Mouse (Mus musculus): ENCODE measurements around the gene Tspo.

Gene Tspo

DNA sequence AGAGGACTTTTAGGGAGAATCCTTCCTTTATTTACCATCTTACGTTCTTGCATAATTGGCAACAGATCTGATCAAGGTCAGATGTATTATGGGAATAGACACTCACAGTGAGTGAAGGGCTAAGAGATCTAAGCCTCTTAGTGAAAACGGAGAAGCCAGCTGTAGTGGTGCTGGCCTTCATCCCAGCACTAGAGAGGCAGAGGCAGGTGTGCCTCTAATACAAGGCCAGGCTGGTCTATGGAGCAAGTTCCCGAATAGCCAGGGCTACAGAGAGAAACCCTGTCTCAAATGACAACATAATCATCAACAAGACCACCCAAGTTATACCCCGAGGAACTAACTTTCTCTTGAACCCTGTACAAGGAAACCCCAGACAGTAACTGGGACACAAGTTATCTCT, 19.5 kb downstream of the Tspo start:
- in situ Hi-C loops (cut with MboI, MseI): no loop called here

DNA sequence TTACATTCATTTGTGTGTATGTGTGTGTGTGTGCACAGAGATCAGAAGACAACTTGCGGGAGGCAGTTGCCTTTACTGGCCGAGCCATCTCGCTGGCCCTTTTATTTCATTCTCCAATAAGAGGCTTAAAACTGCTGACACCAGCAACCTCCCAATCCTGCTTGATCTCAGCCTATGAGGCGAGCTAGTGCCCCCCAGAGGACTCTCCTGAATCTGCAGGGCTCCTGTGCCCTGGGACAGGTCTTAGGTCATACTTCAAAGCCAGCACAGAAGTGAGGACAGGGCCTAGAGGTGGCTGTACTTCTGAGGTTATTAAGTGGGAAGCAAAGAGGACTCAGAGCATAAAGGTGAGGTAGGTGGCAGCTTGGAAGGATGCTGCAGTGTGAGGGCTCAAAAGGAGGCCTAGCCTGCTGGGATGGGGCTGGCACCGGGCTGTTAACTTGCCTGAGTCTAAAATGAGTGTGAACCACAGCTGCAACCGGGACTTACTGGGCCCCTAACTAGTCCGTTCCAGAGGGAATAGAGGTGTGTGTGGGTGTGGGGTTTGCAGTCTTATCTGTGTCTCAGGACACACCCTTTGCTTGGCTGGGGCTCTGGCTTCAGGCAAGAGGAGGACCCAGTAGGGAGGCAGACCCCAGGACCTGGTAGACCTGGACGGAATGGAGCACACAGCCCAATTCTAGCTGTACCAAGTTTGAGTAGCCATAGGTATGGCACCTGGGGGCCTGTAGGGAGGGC, 20.2 kb downstream of the Tspo start:
- in situ Hi-C loops (cut with MboI, MseI): no loop called here

DNA sequence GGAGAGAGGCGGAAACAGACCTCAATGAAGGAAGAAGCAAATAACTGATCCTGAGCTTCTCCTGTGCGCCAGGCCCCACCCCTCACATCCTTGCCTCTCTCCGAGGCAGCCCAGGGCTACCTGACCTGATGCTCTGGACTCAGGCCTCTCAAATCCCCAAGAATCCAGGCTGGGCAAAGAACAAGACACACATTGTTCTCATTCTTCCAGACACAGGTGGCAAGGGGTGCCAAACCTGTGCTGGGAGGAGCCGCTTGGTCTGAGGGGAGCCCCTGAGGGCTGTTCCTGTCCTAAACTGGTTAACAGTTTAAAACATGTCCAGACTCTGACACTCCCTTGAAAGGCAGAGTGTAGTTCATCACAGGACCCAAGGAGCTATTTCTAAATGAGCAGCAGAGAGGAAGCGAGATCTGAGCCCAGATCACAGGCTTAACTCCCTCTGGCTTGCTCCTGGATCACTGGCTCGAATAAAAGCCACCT, 21.4 kb downstream of the Tspo start:
- in situ Hi-C loops (cut with MboI, MseI): no loop called here

DNA sequence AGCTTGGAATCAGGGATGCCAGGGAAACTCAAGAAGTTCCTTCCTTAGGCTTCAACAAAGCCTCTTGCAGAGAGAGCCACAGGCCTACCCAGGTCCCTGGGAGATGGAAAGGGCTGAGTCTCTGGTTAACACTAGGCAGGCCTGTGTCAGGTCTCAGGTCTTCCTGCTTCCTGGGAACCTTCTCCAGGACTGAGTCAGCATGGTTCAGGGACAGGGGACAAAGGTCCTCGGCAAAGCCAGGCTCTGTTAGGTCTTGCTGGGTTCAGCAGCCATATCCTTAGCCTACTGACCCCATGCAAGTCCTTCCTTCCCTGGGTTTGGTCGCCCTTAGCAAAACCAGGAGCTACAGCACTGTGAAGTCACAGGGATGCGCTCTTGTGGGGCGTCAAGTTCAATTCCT, 27.4 kb downstream of the Tspo start:
- in situ Hi-C loops (cut with MboI, MseI): loop anchor here (5.0 kb wide), 1 partner anchor 74 kb away; no protein-coding TSS in a partner anchor

DNA sequence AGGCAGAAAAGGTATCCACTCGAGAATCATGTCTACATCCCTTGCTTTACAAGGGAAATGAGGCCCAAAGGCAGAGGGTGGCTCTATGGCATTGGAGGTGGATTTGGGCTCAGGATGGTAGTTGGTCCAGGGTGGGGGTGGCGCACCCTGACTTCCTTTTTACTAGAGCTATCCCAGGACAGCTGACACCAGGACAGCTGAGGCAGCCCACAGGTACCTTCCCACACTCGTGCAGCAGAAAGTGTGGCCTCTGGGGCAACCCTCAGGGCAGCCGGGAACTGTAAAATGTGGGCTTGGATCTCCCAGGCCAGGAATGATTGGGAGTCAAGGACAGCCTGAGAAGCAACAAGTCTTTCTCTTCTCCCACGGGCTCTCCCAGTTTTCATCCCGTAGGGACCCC, 28.4 kb downstream of the Tspo start:
- in situ Hi-C loops (cut with MboI, MseI): loop anchor here (5.0 kb wide), 1 partner anchor 74 kb away; no protein-coding TSS in a partner anchor

DNA sequence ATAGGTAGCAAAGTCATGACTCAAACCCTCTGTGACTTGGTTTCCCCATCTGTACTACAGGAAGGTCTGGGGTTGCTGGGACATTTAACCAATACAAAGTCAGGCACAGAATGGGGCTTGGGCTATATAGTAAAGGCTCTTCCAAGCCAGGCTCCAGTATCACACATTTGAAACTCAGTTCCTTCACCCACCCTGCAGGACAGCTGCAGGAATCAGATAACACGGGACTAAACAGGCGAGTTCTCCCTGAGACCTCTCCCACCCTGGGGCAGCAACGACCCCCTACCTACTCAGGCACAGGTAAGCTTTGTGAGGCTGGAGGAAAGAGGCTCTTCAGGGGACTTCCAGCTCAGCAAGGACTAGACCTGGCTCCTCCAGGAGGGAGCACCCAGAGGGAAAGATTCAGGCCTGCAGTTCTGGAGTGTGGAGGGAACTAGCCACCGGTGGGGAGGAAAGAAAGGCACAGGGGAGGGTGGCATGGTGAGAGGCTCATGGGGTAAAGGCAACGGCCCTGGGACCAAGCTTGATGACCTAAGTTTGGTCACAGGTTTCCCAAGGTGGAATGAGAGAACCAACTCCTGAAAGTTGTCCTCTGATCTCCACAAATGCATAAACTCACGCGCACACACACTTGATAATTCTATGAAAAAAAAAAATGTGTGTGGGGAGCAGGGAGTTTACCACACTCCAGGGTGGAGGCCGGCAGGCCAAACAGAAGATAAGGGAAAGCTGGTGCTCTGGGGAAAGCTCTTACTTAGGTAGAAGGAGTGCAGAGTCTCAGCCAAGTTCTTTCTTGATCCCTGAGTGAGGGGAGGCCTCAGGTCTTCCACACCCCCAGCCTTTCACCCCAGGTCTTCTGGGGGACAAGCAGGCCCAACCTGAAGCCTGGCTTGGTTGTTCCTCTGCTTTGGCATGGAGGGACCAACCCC, 29.1 kb downstream of the Tspo start:
- in situ Hi-C loops (cut with MboI, MseI): loop anchor here (5.0 kb wide), 1 partner anchor 75 kb away; no protein-coding TSS in a partner anchor

DNA sequence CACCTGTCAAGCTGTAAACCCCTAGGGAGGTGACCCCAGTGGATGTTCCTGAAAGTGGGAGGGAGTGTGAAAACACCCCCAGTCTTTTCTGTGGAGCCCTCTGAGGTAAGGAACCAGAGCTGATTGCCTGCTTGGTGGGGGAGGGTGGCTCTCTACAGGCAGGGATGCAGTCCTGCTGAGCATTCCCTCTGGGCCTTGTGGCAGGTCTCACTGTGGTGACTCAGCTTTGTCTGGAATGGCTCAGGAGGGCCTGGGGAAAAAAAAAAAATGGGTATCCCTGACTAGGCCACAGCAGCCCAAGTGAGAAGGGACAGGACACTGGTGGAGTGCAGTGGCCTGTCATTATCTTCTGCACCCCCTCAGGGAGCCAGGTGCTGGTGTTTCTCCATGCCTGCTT, 29.8 kb downstream of the Tspo start:
- in situ Hi-C loops (cut with MboI, MseI): loop anchor here (5.0 kb wide), 1 partner anchor 76 kb away; no protein-coding TSS in a partner anchor

DNA sequence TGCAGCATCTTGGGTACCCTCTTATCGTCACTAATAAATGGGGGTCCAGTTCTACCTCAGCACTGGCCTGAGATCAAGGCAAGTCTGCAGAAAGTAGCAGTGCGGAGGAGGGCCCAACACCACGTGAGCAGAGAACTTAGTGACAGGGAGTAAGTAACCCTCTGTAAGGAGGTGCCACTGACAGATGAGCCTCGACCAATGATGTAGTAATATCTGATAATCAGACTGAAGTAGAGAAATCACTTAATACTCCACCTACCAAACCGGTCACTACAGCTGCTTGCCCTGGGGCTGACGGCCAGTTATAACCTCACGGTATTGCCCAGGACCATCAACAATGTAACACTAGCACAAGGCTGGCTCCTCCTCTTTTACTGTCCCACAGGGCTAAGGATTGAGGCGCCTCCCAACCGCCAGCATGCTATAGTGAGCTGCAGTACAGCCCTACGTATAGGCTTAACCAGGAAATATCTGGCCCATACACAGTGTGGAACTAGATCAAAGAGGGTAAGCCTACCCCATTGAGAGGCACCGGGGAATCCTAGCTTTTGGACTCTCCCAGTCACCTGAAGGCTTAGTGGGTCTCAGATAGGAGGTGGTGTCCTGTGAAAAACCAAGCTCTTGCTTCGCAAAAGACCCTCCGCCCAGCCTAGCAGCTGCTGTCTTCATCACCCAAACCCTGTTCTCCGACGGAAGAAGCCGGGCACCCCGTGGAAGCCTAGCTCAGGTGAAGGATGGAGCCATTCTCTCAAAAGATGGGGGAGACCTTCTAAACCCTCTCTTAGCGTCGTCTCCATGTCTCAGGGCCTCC, 30.5 kb downstream of the Tspo start:
- in situ Hi-C loops (cut with MboI, MseI): loop anchor here (5.0 kb wide), 1 partner anchor 77 kb away; no protein-coding TSS in a partner anchor

DNA sequence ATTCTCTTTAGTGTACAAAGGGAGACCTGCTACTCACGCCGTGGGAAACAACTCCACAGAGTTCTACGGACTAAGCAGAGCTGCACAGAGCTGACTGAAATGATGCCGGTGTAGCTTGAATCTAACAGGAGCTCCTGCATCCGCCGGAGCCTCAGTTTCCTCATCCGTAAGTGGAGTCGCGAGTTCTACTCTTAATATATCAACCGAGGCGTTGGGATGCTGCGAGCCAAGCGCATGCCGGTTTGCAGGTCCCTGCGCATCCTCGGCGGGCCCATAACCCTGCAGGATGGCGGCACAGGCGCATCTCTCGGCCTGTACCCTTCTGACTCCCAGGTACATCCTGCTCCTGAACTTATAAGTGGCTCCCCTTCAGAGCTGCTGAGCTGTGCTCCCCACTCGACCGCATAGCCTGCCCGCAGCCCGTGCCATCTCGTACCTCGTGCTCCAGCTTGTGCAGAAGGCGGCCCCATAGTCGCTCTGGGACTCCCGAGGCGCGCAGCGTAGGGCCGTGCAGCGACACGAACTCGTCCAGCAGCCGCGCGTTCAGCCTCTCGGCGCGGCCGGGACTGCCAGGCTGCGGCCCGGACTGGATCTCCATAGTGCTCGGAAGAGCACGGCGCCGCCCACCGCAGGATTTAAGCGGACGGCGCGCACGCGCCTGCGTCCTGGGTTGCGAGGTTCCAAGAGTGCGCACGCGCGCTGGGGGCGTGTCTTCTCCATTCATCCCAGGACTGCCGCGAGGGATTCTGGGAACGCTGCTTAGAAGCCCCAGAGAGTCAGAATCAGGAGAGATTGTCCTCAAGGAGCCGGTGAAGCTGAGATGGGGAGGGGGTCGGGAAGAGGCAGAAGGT, 31.3 kb downstream of the Tspo start, which contains the start of gene Ttll12:
TSS of gene Ttll12 (minus strand) at position 645 of the 851 bp plus-strand sequence.
- in situ Hi-C loops (cut with MboI, MseI): loop anchor here (5.0 kb wide), 1 partner anchor 77 kb away; no protein-coding TSS in a partner anchor

DNA sequence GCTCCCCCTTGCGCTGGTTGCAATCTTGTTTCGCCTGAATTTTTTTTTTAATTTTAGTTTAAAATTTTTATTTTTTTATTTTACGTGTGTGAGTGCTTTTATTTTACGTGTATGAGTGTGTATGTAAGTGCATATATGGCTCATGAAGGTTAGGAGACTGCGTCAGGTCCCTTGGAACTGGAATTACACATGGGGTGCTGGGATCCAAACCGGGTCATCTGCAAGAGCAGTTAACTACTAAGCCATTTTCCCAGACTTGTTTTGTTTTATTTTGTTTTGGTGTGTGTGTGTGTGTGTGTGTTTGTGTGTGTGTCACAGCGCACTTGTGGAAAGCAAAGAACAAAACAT, 31.9 kb downstream of the Tspo start:
- in situ Hi-C loops (cut with MboI, MseI): no loop called here

DNA sequence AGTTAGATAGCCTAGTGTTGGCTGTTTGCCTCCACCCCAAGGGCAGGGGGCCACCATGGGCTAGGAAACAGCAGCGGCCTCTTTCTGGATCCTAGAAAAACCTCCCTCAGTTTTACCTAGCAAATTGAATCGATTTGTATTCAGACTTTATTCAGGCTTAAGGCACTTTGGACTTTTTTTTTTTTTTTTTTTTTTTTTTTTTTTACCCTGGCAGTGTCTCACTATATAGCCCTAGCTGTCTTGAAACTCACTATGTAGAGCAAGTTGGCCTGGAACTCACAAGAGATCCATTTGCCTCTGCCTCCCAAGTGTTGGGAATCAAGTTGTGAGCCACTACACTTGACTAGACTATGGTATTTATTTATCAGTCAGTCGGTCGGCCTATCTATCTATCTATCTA, 33.4 kb downstream of the Tspo start:
- in situ Hi-C loops (cut with MboI, MseI): no loop called here

DNA sequence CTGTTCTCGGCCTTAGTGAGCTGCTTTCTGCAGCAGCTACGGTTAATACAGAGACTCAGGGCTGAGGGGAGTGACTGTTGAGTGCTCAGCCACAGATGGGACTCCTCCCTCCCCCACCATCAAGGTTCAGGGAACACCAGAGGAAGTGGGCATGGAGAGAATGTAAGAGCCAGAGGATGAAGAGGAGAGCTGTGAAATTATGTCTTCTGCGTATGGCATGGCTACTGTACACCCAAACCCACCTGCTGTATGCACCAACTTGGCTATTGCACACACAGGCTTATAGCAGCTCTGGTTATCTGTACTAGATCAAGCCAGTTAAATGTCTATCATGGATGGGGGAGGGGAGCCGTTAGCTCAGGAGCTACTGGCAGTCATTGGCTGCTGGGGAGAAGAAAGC, 37.8 kb downstream of the Tspo start:
- in situ Hi-C loops (cut with MboI, MseI): no loop called here

DNA sequence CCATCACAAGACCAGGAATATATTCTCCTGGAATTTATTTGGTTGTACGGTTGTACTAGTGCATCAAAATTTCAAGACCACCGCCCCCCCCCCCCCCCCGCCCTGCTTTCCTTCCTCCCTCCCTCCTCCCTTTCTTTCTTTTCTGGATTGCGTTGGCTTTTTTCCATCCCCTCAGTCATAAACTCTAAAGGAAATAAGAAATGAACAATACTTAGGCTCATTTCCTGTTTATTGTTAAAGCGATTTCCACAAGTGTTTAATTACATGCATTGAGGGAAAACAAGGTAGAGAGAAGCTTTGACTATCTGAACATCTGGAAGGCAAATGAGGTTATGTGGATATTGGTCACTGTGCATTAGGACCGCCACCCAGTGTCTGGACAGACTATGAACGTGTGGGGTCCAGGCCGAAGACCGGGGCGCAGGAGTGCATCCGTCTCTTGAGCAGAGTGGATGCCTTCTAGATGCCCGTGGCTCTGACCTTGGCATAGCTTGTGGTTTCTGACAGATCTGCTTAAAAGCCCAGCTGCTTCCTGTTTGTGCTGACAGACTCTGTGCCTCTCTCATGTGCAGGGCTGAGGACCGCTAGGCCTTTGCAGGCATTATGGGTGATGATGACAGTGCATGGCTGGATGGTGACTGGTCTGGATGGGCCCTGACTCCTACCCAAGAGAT, 39.1 kb downstream of the Tspo start:
- in situ Hi-C loops (cut with MboI, MseI): no loop called here

DNA sequence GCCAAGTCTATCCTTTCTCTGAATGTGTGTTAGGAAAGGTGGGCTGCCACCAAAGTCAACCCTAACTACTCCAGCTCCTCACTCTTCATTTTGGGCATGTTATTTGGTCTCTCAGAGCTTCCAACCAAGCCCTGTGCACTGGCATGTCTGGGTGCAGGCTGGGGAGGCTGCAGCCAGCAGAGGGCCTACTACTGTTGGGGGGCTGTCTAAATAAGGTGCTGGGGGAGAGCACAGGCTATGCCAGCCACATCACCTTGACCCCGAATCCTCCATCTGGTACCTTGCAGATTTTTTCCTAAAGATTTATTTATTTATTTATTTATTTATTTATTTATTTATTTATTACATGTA, 39.6 kb downstream of the Tspo start:
- in situ Hi-C loops (cut with MboI, MseI): no loop called here

DNA sequence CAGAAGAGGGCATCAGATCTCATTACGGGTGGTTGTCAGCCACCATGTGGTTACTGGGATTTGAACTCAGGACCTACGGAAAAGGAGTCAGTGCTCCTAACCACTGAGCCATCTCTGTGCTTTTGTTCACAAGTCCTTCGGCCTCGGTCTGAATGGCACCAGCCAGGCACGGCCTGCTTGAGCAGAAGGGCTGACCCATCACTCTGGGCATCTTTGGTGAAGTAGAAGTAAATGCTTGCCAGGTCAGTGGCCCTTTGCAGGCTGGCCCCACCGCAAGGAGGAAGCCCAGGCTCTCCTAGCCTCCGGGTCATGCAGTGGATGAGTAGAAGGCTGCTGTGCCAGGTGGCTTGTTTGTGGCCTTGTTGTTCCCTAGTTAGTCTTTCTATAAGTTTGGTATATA, 40.0 kb downstream of the Tspo start:
- in situ Hi-C loops (cut with MboI, MseI): no loop called here

DNA sequence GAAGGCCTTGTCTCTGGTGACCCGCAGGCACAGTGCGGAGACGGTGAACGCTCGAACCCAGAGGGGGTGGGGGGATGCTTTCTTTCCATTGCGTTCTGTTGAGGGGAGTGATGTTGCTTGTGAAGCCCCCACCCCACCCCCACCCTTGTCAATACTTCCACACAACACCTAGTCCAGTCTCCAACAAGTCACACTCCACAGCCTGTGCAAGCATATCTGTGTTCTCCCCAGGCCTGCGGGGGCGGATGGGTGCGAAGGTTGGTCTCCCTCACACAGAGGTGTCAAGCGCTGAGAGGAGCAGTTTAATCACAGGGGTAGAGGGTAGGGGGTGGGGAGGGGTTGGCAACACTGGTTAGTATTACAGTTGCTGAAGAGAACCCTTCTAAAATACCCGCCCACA, 42.8 kb downstream of the Tspo start:
- in situ Hi-C loops (cut with MboI, MseI): no loop called here

DNA sequence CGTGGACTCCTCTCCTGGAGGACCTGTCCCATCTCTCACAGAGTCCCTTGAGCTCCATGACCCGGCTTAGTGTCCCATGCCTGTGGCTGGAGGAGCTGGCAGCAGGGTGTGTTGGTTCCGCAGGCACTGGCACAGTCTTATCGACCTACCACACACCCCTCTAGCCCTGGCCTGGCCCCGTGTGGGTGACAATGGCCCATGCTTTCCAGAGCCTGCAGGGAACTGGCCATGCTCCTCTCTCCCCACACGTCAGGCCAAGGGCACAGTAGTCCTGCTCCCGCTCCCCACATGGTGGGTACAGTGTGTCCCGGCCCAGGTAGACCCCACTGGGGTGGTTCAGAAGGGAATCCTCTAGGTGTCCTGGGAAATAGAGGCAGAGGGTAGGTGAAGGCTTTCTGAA, 43.3 kb downstream of the Tspo start:
- in situ Hi-C loops (cut with MboI, MseI): no loop called here

DNA sequence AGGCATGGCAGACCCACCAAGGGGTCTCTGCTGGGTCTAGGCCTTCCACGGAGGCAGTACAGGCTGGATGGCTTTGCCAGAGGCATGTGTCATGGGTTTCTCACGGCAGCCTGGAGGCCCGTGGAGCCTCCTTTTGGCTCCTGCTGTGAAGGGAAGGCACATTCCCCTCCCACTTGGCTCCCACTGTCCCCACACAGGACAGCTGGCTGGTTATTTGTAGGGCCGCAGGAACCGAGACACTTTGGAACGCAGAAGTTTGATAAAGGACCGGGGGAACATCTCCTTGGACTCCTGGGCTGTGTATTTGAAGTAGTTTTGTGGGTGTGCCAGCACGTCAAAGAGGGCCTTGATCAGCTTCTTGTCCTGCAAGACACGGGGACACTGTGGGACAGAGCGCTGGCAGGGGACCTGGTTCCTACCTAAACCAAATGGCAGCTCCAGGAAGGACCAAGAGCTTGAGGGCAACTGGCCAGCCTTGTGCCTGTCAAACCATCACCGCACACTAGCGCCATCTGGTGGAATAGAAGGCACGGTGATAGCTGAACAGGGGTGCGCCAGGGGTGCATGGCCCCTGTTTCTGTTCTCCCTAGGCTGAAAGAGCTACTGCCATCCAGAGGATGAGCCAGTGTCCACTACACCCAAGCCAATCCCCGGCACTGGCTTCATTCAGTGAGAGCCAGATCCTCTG, 43.9 kb downstream of the Tspo start:
- in situ Hi-C loops (cut with MboI, MseI): no loop called here

DNA sequence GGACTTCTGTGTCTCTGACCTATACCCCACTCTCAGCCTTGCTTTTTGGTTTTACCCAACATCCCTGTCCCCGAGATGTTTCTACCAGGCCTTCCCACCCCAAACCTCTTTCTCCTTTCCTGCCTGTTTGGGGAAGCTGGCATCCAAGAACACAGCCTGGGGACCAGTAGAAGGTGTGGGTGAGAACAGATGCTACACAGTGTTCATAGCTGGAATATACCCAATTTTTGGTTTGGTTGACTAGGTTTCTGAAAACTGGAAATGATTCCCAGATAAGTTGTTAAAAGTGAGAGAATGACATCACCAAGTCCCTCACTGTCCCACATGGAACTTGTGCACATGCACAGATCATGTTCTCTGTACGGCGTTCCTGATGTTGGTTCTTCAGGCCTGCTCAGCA, 51.9 kb downstream of the Tspo start:
- in situ Hi-C loops (cut with MboI, MseI): no loop called here
